Mouse (Mus musculus): ENCODE data around the gene Xpa.

- TF ChIP-seq EP300 (IDR thresholded peaks at IDR 0.05), result no peak
- TF ChIP-seq CTCF (IDR thresholded peaks at IDR 0.05), result peak; percentile 10; the same call in 1 of the 2 replicates
Observed at GRCm38 (mm10) chr4:46138287-46139222, 57.6 kb downstream of the Xpa start, which contains the start of the genes Ncbp1 and Tstd2.

Data from lung, postnatal 0 days (tissue).